Mouse (Mus musculus) midbrain, embryonic 15.5 days (tissue): ENCODE measurements around the gene Rlf. TPM values are rescaled to one million over a fixed set of nuclear protein-coding genes. Genes with fewer than 3 reads are reported as not detected.
A peak's percentile ranks its signal among the peaks of the same experiment; 100 is the strongest.

Experiments used
- ATAC-seq: fragments of 200-750 bp; cut with Nextera tagmentation; replicated peaks from 2 replicates; pipeline ENCODE4 v1.8.0; 2017; ENCODE audit warnings: moderate TSS enrichment
- H3K27ac ChIP-seq: fragments of 300-500 bp; sonication (generic); 2 replicates; pipeline ENCODE4 v1.5.1; 2015; ENCODE audit warnings: mild to moderate bottlenecking, inconsistent platforms
- H3K27me3 ChIP-seq: fragments of 300-500 bp; sonication (generic); replicated peaks from 2 replicates; pipeline ENCODE4 v1.6.1; 2015; ENCODE audit warnings: inconsistent platforms
- H3K36me3 ChIP-seq: fragments of 300-500 bp; sonication (generic); replicated peaks from 2 replicates; pipeline ENCODE4 v1.6.1; 2015; ENCODE audit warnings: inconsistent platforms
- H3K4me1 ChIP-seq: fragments of 300-500 bp; sonication (generic); 2 replicates; pipeline ENCODE4 v1.6.1; 2015; ENCODE audit warnings: inconsistent platforms
- H3K4me2 ChIP-seq: fragments of 300-500 bp; sonication (generic); 2 replicates; pipeline ENCODE4 v1.6.1; 2015; ENCODE audit warnings: inconsistent platforms, mild to moderate bottlenecking, moderate library complexity
- H3K4me3 ChIP-seq: fragments of 300-500 bp; sonication (generic); 2 replicates; pipeline ENCODE4 v1.5.1; 2015; ENCODE audit warnings: mild to moderate bottlenecking, inconsistent platforms
- H3K9ac ChIP-seq: fragments of 300-500 bp; sonication (generic); 2 replicates; pipeline ENCODE4 v1.6.1; 2015; ENCODE audit warnings: mild to moderate bottlenecking, inconsistent platforms
- H3K9me3 ChIP-seq: fragments of 300-500 bp; sonication (generic); 2 replicates; pipeline ENCODE4 v1.6.1; 2016; ENCODE audit warnings: inconsistent platforms
- WGBS: fragments of 180-500 bp; shearing (Covaris S2); methylation state at CpG from one replicate; pipeline ENCODE4 v1.1.7; 2015; ENCODE audit warnings: mixed read lengths; 5-methylcytosine and 5-hydroxymethylcytosine counted together
- polyA plus RNA-seq: library from polyadenylated mRNA; unstranded; fragments of >200 nt; fragmentation: Nextera tagmentation; extraction: Ambion mirVana; gene quantifications from 2 replicates; pipeline ENCODE4 v1.2.1, GENCODE M21; 2015

Rlf gene
- polyA plus RNA-seq, 1 experiment from 2014 or later, result 33.2 TPM

- H3K27me3 ChIP-seq, result no peaks in the 10 kb centered on the region
- H3K4me1 ChIP-seq, result no peaks in the 10 kb centered on the region
- no peak overlapping the region for H3K27ac ChIP-seq
- 77% methylated on average over 4 of the region's 4 CpGs for WGBS
- no peak overlapping the region for H3K4me3 ChIP-seq
- ATAC-seq, result no peak
- no peaks in the 10 kb centered on the region for H3K9me3 ChIP-seq
- H3K4me2 ChIP-seq, result no peak overlapping the region
- no peak overlapping the region for H3K9ac ChIP-seq
- H3K36me3 ChIP-seq, result no peaks in the 10 kb centered on the region
Observed at GRCm38 (mm10) chr4:121103304-121103703, 111.6 kb downstream of the Rlf start.

GRCm38 (mm10) chr4:121097650-121098378 lies 117.1 kb downstream of the Rlf start, which contains the start of gene Zmpste24:
Gene Zmpste24 (minus strand): TSS chr4:121098241.
- H3K36me3 ChIP-seq, result peaks cover 21% of the 10 kb centered on the region; the same call in 1 of the 2 replicates
- under 1% methylated on average over 39 of the region's 39 CpGs for WGBS
- no peaks in the 10 kb centered on the region for H3K27me3 ChIP-seq
- H3K4me3 ChIP-seq, result peak within 1 kb of the TSS; percentile 82
- no peaks in the 10 kb centered on the region for H3K9me3 ChIP-seq
- peak; percentile 96 for ATAC-seq
- peak within 1 kb of the TSS; percentile 59 for H3K4me2 ChIP-seq
- peak within 1 kb of the TSS; percentile 72 for H3K27ac ChIP-seq
- H3K9ac ChIP-seq, result peak within 1 kb of the TSS; percentile 53
- peaks cover 13% of the 10 kb centered on the region for H3K4me1 ChIP-seq

Other genes starting within 250 kb of the Rlf start
- gene Smap2, start 197.8 kb downstream of the Rlf start, polyA plus RNA-seq, result 45.1 and 46.6 TPM in 2 replicates
- gene Col9a2, start 175.7 kb downstream of the Rlf start, polyA plus RNA-seq, result 18.2 and 19.4 TPM in 2 replicates
- 22.2 and 22.5 TPM in 2 replicates for gene Zmpste24, start 116.8 kb downstream of the Rlf start, polyA plus RNA-seq
- gene Tmco2, start 105.9 kb downstream of the Rlf start, polyA plus RNA-seq, result 0.25 TPM in 1 of 2 replicates, not detected in the other
- gene Gm12888, start 109.8 kb upstream of the Rlf start, polyA plus RNA-seq, result not detected in 2 replicates
- gene Gm12886, start 208.0 kb upstream of the Rlf start, polyA plus RNA-seq, result not detected in 2 replicates